Mouse (Mus musculus) midbrain, embryonic 11.5 days (tissue): Measurements from ENCODE around the gene Gm39566. TPM values are rescaled to one million over a fixed set of nuclear protein-coding genes. Genes with fewer than 3 reads are reported as not detected.
A peak's percentile ranks its signal among the peaks of the same experiment; 100 is the strongest.

Experiments
- ATAC-seq: fragments of 200-750 bp; cut with Nextera tagmentation; 2 replicates; pipeline ENCODE4 v1.8.0; 2017; ENCODE audit warnings: moderate TSS enrichment, moderate library complexity; ENCODE audit not compliant: low FRiP score
- DNase-seq: peaks from one replicate; pipeline ENCODE4 v3.0.0; 2015; ENCODE audit warnings: low spot score; ENCODE audit errors: missing footprints
- H3K27ac ChIP-seq: fragments of 300-500 bp; sonication (generic); 2 replicates; pipeline ENCODE4 v1.5.1; 2014; ENCODE audit warnings: low read depth, low read length
- H3K27me3 ChIP-seq: fragments of 300-500 bp; sonication (generic); 2 replicates; pipeline ENCODE4 v1.6.1; 2014; ENCODE audit warnings: mild to moderate bottlenecking, low read length, moderate library complexity, mixed read lengths; ENCODE audit not compliant: control insufficient read depth, insufficient read depth
- H3K36me3 ChIP-seq: fragments of 300-500 bp; sonication (generic); 2 replicates; pipeline ENCODE4 v1.6.1; 2014; ENCODE audit warnings: mild to moderate bottlenecking, low read length, moderate library complexity, mixed read lengths; ENCODE audit not compliant: control insufficient read depth, insufficient read depth
- H3K4me1 ChIP-seq: fragments of 300-500 bp; sonication (generic); 2 replicates; pipeline ENCODE4 v1.6.1; 2014; ENCODE audit warnings: low read length; ENCODE audit not compliant: control insufficient read depth, insufficient read depth
- H3K4me2 ChIP-seq: fragments of 300-500 bp; sonication (generic); 2 replicates; pipeline ENCODE4 v1.6.1; 2014; ENCODE audit warnings: mild to moderate bottlenecking, moderate library complexity
- H3K4me3 ChIP-seq: fragments of 300-500 bp; sonication (generic); 2 replicates; pipeline ENCODE4 v1.5.1; 2014; ENCODE audit warnings: low read depth, low read length
- H3K9ac ChIP-seq: fragments of 300-500 bp; sonication (generic); 2 replicates; pipeline ENCODE4 v1.6.1; 2014; ENCODE audit warnings: low read length
- H3K9me3 ChIP-seq: fragments of 300-500 bp; sonication (generic); 2 replicates; pipeline ENCODE4 v1.6.1; 2016; ENCODE audit warnings: low read length; ENCODE audit not compliant: control insufficient read depth
- WGBS: fragments of 180-500 bp; shearing (Covaris S2); extraction: QIAGEN DNeasy Blood & Tissue Kit; methylation state at CpG from one replicate; pipeline ENCODE4 v1.1.7; 2014; 5-methylcytosine and 5-hydroxymethylcytosine counted together
- polyA plus RNA-seq: library from polyadenylated mRNA; unstranded; fragments of >200 nt; fragmentation: Nextera tagmentation; extraction: Ambion mirVana; gene quantifications from 2 replicates; pipeline ENCODE4 v1.2.1, GENCODE M21; 2014

The Gm39566 gene
- polyA plus RNA-seq, 1 experiment from 2014 or later, result not detected

- H3K9me3 ChIP-seq, result no peaks in the 10 kb centered on the region
- peaks cover 2% of the 10 kb centered on the region; the same call in 1 of the 2 replicates for H3K36me3 ChIP-seq
- WGBS, result 0% methylated on average over 41 of the region's 52 CpGs
- DNase-seq (peak; percentile 94), ATAC-seq (peak; percentile 8; the same call in 1 of the 2 replicates)
- peak overlapping the region; percentile 62 for H3K4me3 ChIP-seq
- peaks cover 38% of the 10 kb centered on the region for H3K4me1 ChIP-seq
- peak overlapping the region; percentile 73 for H3K27ac ChIP-seq
- peaks cover 8% of the 10 kb centered on the region; the same call in 1 of the 2 replicates for H3K27me3 ChIP-seq
- H3K9ac ChIP-seq, result peak overlapping the region; percentile 90
- peak overlapping the region; percentile 87 for H3K4me2 ChIP-seq
These were observed 21.8 kb upstream of the Gm39566 start for GRCm38 (mm10) chr11:69836703-69837576.

GRCm38 (mm10) chr11:69835966-69836335 is 20.9 kb upstream of the Gm39566 start:
- DNase-seq (peak; percentile 88), ATAC-seq (no peak)
- Histone ChIP-seq H3K9ac (peak overlapping the region; percentile 90), H3K4me2 (peak overlapping the region; percentile 87), H3K27me3 (peaks cover 8% of the 10 kb centered on the region; the same call in 1 of the 2 replicates), H3K36me3 (peaks cover 2% of the 10 kb centered on the region; the same call in 1 of the 2 replicates), H3K4me3 (peak overlapping the region; percentile 62), H3K27ac (peak overlapping the region; percentile 73; the same call in 1 of the 2 replicates), H3K9me3 (no peaks in the 10 kb centered on the region), H3K4me1 (peaks cover 38% of the 10 kb centered on the region)
- WGBS, result 2% methylated on average over 4 of the region's 4 CpGs

- WGBS, result 0% methylated on average over 9 of the region's 9 CpGs
- Histone ChIP-seq H3K9me3 (no peaks in the 10 kb centered on the region), H3K27ac (peak overlapping the region; percentile 17; the same call in 1 of the 2 replicates), H3K36me3 (peaks cover 2% of the 10 kb centered on the region; the same call in 1 of the 2 replicates), H3K4me1 (peaks cover 38% of the 10 kb centered on the region), H3K9ac (peak overlapping the region; percentile 21; the same call in 1 of the 2 replicates), H3K4me3 (peak overlapping the region; percentile 62), H3K4me2 (peak overlapping the region; percentile 87), H3K27me3 (peaks cover 8% of the 10 kb centered on the region; the same call in 1 of the 2 replicates)
- DNase-seq (peak; percentile 97), ATAC-seq (0 out of 2 replicates have a peak, but pooled peaks have one; percentile 3)
These were observed 20.3 kb upstream of the Gm39566 start for GRCm38 (mm10) chr11:69835326-69835965.

- DNase-seq (peak; percentile 91), ATAC-seq (no peak)
- Histone ChIP-seq H3K27me3 (peaks cover 8% of the 10 kb centered on the region; the same call in 1 of the 2 replicates), H3K27ac (no peak overlapping the region), H3K4me1 (peaks cover 34% of the 10 kb centered on the region), H3K4me3 (peak overlapping the region; percentile 62), H3K4me2 (peak overlapping the region; percentile 87), H3K9ac (peak overlapping the region; percentile 70), H3K36me3 (peaks cover 2% of the 10 kb centered on the region; the same call in 1 of the 2 replicates), H3K9me3 (no peaks in the 10 kb centered on the region)
- 6% methylated on average over 43 of the region's 48 CpGs for WGBS
These were observed 19.0 kb upstream of the Gm39566 start for GRCm38 (mm10) chr11:69834001-69834549.

- peaks cover 33% of the 10 kb centered on the region for H3K4me1 ChIP-seq
- H3K36me3 ChIP-seq, result peaks cover 2% of the 10 kb centered on the region; the same call in 1 of the 2 replicates
- H3K9ac ChIP-seq, result peak overlapping the region; percentile 70
- peaks cover 8% of the 10 kb centered on the region; the same call in 1 of the 2 replicates for H3K27me3 ChIP-seq
- H3K4me3 ChIP-seq, result peak overlapping the region; percentile 62
- H3K27ac ChIP-seq, result no peak overlapping the region
- peak overlapping the region; percentile 87 for H3K4me2 ChIP-seq
- DNase-seq, result no peak
- no peaks in the 10 kb centered on the region for H3K9me3 ChIP-seq
- no peak for ATAC-seq
- 57% methylated on average over 8 of the region's 8 CpGs for WGBS
These were observed 18.5 kb upstream of the Gm39566 start for GRCm38 (mm10) chr11:69833554-69833953.

- ATAC-seq, result no peak
- Histone ChIP-seq H3K27me3 (peaks cover 6% of the 10 kb centered on the region; the same call in 1 of the 2 replicates), H3K9ac (no peak overlapping the region), H3K4me3 (no peak overlapping the region), H3K36me3 (peaks cover 26% of the 10 kb centered on the region), H3K4me1 (peaks cover 6% of the 10 kb centered on the region), H3K27ac (no peak overlapping the region), H3K4me2 (no peak overlapping the region), H3K9me3 (no peaks in the 10 kb centered on the region)
- 71% methylated on average over 5 of the region's 5 CpGs for WGBS
- no peak for DNase-seq
These were observed 13.7 kb upstream of the Gm39566 start for GRCm38 (mm10) chr11:69828832-69829231.

- no peak for ATAC-seq
- Histone ChIP-seq H3K27me3 (no peaks in the 10 kb centered on the region), H3K27ac (no peak overlapping the region), H3K9ac (no peak overlapping the region), H3K4me1 (no peaks in the 10 kb centered on the region), H3K36me3 (peaks cover 24% of the 10 kb centered on the region), H3K4me2 (no peak overlapping the region), H3K4me3 (no peak overlapping the region), H3K9me3 (no peaks in the 10 kb centered on the region)
- DNase-seq, result peak; percentile 74
- 82% methylated on average over 2 of the region's 2 CpGs for WGBS
These were observed 8.4 kb upstream of the Gm39566 start for GRCm38 (mm10) chr11:69823456-69823855.

GRCm38 (mm10) chr11:69822080-69822479 is 7.0 kb upstream of the Gm39566 start, which contains the start of gene Spem1:
Gene Spem1 (minus strand): TSS chr11:69822180.
- Histone ChIP-seq H3K4me3 (no peak within 1 kb of the TSS), H3K4me2 (no peak within 1 kb of the TSS), H3K36me3 (peaks cover 14% of the 10 kb centered on the region; the same call in 1 of the 2 replicates), H3K9me3 (no peaks in the 10 kb centered on the region), H3K4me1 (no peaks in the 10 kb centered on the region), H3K27me3 (no peaks in the 10 kb centered on the region), H3K27ac (no peak within 1 kb of the TSS), H3K9ac (no peak within 1 kb of the TSS)
- 92% methylated on average over 3 of the region's 3 CpGs for WGBS
- DNase-seq (peak; percentile 44), ATAC-seq (no peak)
